Mouse (Mus musculus) cerebellum, adult (tissue): ENCODE data around the gene 5730409E04Rik.
A peak's percentile ranks its signal among the peaks of the same experiment; 100 is the strongest.

Source experiments
- ATAC-seq: cut with Nextera tagmentation; 2 replicates; pipeline ENCODE4 v1.9.2; 2017; ENCODE audit warnings: mild to moderate bottlenecking, moderate library complexity, mixed read lengths; ENCODE audit not compliant: insufficient number of reproducible peaks, low FRiP score, low TSS enrichment

5730409E04Rik gene

DNA sequence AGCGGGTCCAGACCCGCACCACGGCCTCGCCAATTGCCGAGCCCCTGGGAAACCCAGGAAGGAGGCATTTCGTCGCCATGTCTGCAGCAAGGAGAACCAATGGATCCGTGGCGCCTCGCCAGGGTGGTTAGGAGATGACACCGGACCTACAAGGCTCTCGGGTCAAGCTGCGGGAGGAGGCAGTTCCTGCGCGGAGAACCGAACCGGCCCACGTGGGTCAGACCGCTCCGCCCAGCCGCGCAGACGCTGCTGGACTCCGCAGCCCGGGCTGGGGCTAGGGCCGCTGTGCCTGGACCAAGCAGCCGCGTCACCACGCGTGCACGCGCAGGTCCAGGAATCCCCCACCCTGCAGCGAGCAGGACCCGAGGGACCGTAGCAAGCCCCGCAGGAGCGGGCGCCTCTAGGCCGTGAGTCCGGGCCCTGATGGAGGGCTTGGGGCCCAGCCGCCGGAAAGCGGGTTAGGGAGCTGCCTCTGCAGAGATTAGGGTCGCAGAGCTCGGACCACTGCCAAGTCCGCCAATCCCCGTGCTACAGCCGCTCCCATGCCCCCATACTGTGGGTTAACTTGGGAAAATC is at the start of gene 5730409E04Rik:
Gene 5730409E04Rik (plus strand): TSS at position 213 of the 576 bp plus-strand sequence.
- peak; percentile 96 for ATAC-seq

- ATAC-seq: no peak
Measured at GRCm38 (mm10) chr4:126563798-126564197, 45.8 kb upstream of the 5730409E04Rik start.

DNA sequence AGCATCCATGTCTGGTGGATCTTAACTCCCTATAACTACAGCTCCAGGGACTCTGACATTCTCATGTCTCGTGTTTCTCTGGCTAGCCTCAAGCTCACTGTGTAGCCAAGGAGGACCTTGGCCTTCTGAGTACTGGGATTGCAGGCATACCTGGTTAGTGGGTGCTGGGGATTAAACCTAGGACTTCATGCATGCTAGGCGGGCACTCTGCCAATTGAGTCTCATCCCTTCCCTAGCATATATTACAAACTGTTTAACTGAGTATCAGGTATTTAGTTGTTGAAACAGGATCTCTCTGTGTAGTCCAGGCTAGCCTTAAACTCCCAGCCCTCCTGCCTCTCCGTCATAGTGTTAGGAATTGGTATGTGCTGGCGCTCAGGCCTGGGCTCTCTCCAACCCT is 42.4 kb upstream of the 5730409E04Rik start:
- ATAC-seq: no peak

- ATAC-seq: no peak
Measured at GRCm38 (mm10) chr4:126569783-126570182, 39.8 kb upstream of the 5730409E04Rik start.

GRCm38 (mm10) chr4:126576281-126576680 is 33.3 kb upstream of the 5730409E04Rik start:
- no peak for ATAC-seq

- no peak for ATAC-seq
Measured at GRCm38 (mm10) chr4:126577920-126578319, 31.7 kb upstream of the 5730409E04Rik start.

- ATAC-seq: no peak
Measured at GRCm38 (mm10) chr4:126579077-126579476, 30.5 kb upstream of the 5730409E04Rik start.

DNA sequence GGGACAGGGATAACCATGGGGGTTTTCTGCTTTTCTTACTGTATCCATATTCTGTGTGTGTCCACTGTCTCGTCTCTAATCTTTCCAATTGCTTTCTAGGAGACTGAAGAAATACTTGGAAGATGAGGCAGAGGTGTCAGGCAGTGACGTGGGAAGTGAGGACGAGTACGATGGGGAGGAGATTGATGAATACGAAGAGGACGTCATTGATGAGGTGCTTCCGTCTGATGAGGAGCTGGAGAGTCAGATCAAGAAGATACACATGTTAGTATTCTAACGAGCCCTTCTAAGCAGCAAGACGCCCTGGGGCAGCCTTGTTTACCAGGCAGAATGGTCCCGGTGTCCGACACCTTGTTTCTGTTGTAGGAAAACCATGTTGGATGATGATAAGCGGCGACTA is 23.9 kb upstream of the 5730409E04Rik start:
- no peak for ATAC-seq

- ATAC-seq: no peak
Measured at GRCm38 (mm10) chr4:126592039-126592438, 17.6 kb upstream of the 5730409E04Rik start.

GRCm38 (mm10) chr4:126599971-126600754 is 9.5 kb upstream of the 5730409E04Rik start:
- no peak; the same call in 1 of the 2 replicates for ATAC-seq

- ATAC-seq: no peak
Measured at GRCm38 (mm10) chr4:126601597-126602444, 7.8 kb upstream of the 5730409E04Rik start.

GRCm38 (mm10) chr4:126602445-126602762 is 7.2 kb upstream of the 5730409E04Rik start:
- ATAC-seq: no peak

- ATAC-seq: no peak
Measured at GRCm38 (mm10) chr4:126604141-126604540, 5.5 kb upstream of the 5730409E04Rik start.

- no peak for ATAC-seq
Measured at GRCm38 (mm10) chr4:126605751-126606150, 3.9 kb upstream of the 5730409E04Rik start.

DNA sequence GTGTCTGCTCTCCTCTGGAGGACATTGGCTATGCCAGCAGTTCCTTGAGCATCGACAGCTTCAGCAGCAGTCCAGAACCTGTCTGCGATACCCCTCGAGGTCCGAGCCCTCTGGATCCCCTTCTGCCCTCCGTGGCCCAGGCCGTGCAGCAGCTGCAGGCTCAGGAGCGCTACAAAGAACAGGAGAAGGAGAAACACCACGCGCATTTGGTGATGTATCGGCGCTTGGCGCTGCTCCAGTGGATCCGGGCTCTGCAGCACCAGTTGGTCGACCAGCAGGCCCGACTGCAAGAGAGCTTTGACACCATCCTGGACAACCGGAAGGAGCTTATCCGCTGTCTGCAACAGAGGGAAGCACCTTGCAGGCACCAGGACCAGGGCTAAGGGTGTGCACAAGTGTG is 2.4 kb downstream of the 5730409E04Rik start:
- no peak for ATAC-seq

- no peak for ATAC-seq
Measured at GRCm38 (mm10) chr4:126616312-126616711, 6.7 kb downstream of the 5730409E04Rik start.

DNA sequence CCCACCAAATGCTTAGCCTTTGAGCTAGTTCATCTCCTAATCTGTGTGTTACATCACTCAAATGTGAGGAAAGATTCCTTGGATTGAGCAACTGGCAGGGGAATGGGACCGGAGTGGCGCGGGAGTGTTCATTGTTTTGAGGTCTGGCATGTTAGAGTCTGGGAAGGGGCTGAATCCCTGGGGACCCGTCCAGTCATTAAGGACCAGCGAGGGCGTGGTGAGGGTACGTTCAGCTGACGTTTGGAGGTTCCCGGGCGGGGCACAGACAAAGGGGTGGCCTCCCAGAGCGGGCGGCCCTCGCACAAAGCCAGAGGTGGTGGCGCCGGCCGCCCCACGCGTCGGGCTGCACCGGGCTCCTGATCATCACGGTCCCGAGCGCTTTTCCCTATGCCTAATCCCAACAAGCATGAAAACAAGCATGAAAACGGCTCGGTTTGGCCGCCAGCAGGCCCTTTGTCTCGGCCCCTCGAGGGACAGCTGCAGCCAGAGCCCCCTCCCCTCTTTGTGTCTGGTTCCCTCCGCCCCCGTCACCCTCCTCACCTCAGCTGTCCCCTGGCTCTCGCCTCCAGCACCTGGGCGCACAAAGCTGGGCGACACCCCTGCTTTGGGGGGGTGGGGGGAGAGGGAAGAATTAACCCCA is 10.2 kb downstream of the 5730409E04Rik start:
- ATAC-seq: no peak

DNA sequence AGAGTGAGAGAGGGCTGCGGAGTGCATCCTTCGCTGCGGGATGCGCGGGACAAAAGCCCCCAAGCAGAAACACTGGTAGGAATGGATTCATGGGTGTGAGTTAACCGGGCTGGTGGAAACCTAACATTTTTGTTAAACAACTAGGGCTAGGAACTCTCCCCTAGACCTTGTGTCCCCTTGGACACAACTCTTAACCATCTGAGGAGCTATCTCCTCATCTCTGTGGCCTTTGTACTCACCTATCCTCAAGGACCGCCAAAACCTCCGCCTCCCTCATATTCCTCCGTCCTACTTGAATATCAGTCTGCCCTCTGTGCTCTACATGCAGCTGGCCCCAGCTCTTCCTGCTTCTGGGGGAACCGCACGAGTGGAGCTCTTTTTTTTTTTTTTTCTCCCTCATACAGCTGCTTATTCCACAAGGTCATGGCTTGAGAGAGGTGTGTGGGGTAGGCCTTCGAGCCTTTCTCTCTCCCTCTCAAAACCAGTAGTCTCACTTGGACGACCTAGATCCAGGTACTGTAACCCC is 10.8 kb downstream of the 5730409E04Rik start:
- no peak for ATAC-seq

GRCm38 (mm10) chr4:126627021-126627681 is 17.5 kb downstream of the 5730409E04Rik start:
- no peak for ATAC-seq

DNA sequence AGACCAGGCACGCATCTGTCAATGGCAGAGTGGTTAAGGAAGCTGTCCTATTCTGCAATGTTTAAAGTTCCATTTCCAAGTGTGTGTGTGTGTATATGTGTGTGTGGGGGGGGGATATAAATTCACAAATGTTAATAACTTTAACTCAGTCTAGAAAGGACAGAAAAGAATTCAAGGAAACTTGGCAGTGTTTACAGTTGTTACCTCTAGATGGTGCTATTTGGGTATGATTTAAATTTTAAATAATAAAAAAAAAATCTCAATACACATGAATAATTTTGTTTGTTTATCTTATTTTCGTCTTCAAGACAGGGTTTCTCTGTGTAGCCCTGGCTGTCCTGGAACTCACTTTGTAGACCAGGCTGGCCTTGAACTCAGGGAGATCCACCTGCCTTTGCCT is 22.3 kb downstream of the 5730409E04Rik start:
- ATAC-seq: no peak
